Mouse (Mus musculus) cerebellum, postnatal 4 days (tissue): ENCODE measurements around the gene Tmem47.

ENCODE experiments used
- DNase-seq, 2 experiments: peaks; one replicate each; pipeline ENCODE4 v3.0.0; 2022; ENCODE audit warnings: low spot score in 2 of 2, mixed read lengths in 1 of 2

Gene Tmem47

DNA sequence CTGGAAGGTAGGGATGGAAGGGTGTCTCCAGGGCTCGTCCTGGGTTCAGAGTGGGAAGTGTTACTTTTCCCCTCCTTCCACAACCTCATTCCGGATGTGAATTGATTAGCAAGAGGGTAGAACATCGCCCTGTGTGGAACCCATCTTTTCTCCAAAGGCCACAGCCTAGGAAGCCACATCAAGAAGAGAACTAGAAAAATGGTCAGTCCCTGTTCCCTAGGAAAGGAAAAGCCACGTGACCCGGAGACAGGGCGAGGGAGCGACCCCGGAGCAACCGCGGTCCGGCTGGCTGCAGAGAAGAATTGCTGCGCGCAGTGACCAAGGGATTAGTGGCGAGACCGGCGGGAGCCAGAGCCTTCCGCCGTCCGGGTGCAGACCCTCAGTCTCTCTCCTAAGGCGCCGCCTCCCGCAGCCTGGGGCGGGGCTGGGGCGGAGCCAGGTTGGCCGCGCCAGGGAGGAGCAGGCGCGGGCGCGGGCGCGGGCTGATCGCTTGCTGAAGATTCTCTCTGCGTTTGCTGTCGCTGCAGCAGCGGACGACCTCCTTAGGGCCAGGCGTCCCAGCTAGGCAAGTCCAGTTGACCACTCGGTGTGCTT, at the start of gene Tmem47:
Gene Tmem47 (plus strand): TSS at position 489 of the 594 bp plus-strand sequence.
- DNase-seq, result peak; percentile 41 to 70

DNA sequence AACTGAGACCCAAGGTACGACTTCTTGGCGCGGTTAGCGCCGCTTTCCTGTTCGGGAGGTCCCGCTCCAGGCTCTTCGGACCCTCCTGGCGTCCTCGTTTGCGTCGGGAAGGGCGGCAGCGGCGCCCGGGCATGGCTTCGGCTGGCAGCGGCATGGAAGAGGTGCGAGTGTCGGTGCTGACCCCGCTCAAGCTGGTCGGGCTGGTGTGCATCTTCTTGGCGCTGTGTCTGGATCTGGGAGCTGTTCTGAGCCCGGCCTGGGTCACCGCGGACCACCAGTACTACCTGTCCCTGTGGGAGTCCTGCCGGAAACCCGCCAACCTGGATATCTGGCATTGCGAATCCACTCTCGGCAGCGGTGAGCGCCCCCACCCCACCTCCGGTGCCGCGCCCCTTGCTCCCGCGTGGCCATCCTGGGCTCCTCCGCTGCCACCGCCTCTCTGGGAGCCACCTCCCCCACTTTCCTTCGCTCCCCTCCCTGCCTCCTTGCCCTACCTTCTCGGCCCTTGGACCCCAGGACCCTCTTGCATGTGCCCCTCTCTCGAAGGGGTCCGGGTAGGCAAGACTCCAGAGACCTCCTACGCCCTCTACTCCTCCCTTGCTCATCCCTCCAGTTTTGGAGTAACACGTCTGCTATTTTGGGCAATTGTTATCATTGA, 435 bp downstream of the Tmem47 start:
- peak in 1 of 2 experiments; percentile 33 for DNase-seq

DNA sequence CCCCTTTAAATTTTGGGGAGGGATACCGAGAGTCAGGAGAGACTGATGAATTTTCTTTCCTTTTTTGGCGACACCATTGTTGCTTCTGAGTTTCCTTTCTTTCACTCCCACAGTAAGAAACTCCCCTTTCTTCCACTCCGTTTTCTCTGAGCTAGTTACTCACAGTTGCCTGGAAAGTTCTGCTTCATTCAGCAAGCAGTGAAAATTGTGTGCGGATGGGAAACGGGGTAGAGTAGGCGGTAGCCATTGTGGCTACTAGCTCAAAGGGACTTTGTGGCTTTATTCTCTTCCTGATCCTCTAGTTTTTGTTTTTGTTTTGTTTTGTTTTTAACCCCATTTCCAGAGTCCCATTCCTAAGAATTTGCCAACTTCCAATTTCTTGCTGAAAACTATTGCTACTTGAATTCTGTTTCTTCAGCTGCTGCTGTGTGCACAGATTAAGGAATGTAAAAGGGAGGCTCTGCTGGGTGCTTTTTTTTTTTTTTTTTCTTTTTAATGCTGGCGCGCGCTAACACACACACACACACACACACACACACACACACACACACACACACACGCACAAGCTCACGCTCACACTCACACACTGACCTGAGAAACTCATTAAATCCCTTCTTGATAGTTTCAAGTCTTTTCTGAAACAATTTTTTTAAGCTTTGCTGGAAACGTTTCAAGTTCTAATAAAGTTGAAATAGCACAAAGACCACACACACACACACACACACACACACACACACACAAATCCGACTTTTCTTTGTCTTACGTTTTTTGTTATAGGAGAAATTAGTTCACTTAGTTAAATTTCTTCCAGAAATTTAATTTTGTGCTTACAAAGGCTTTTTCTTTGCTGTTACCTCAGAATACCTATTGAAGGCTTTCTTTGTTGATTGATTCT, 1.5 kb downstream of the Tmem47 start:
- no peak for DNase-seq

- no peak for DNase-seq
These were observed 2.2 kb downstream of the Tmem47 start for GRCm38 (mm10) chrX:81072651-81073050.

GRCm38 (mm10) chrX:81073834-81074233, 3.3 kb downstream of the Tmem47 start:
- no peak for DNase-seq

- DNase-seq, result no peak
These were observed 8.0 kb downstream of the Tmem47 start for GRCm38 (mm10) chrX:81078522-81078921.

DNA sequence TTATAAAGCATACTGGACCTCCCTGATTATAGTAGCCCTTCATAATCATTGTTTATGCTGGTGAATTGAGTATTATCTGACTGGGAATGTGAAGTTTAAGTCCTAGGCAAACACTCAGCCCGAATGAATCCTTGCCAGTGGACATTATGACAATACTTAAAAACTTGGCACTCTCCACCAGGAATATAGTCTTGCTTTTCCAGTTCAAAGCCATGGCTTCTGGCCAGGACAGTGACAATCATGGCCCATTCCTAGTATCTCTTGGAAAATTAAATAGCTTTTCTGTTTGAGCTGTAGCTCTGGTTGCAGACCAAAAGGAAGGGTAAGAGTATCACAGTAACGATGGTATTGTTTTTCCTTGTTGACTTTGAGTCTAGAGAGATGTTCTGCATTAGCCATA, 10.5 kb downstream of the Tmem47 start:
- no peak for DNase-seq

- no peak for DNase-seq
These were observed 14.7 kb downstream of the Tmem47 start for GRCm38 (mm10) chrX:81085025-81085752.

GRCm38 (mm10) chrX:81147416-81147815, 76.9 kb downstream of the Tmem47 start:
- no peak for DNase-seq
